Mouse (Mus musculus): ENCODE measurements around the gene Crb1. TPM values are rescaled to one million over a fixed set of nuclear protein-coding genes. Genes with fewer than 3 reads are reported as not detected.

Gene Crb1
- polyA plus RNA-seq, 1 experiment, result 0.08 TPM

DNA sequence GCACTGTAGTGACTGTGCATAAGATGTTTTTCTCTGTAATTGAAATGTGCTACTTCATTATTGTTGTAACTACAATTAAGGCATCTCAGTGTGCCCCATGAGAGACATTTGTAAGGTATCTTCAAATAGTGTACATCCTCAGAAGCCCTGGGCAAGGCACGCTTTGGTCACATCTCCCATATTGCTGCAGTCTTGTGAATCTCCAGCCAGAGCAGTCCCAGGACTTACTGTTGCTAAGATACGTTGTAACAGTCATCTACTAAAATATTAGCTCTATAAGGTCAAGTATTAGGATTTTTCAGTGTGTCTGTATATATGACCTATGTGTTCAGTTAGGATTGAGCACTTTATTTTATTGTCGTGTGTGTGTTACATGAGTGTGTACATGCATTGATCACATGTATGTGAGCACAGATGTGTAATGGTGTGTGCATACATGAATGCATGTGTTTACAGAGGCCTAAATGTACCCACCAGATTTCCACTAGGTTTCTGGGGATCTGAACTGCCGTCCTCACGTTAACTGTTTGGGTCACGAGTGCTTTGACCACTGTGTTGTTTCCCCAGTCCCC is 30.8 kb downstream of the Crb1 start:
- no peak for TF ChIP-seq TCF3 (IDR thresholded peaks at IDR 0.05; ENCODE audit: insufficient read length, low read depth)
- no peak for TF ChIP-seq MYOG (IDR thresholded peaks at IDR 0.05; ENCODE audit: control insufficient read depth in 1 of 3, insufficient read depth in 1 of 3, insufficient read length in 2 of 3, low read depth in 2 of 3)
- TF ChIP-seq POLR2A (IDR thresholded peaks at IDR 0.05; ENCODE audit: insufficient read length, low read depth), result no peak
- no peak for TF ChIP-seq REST (IDR thresholded peaks at IDR 0.05; ENCODE audit: insufficient read depth, insufficient read length)
- no peak for TF ChIP-seq USF1 (IDR thresholded peaks at IDR 0.05; ENCODE audit: low read depth)
- no peak for TF ChIP-seq POLR2AphosphoS2 (IDR thresholded peaks at IDR 0.05; ENCODE audit: insufficient read length, low read depth)
- TF ChIP-seq TCF12 (IDR thresholded peaks at IDR 0.05; ENCODE audit: insufficient read depth, poor library complexity, severe bottlenecking), result no peak

DNA sequence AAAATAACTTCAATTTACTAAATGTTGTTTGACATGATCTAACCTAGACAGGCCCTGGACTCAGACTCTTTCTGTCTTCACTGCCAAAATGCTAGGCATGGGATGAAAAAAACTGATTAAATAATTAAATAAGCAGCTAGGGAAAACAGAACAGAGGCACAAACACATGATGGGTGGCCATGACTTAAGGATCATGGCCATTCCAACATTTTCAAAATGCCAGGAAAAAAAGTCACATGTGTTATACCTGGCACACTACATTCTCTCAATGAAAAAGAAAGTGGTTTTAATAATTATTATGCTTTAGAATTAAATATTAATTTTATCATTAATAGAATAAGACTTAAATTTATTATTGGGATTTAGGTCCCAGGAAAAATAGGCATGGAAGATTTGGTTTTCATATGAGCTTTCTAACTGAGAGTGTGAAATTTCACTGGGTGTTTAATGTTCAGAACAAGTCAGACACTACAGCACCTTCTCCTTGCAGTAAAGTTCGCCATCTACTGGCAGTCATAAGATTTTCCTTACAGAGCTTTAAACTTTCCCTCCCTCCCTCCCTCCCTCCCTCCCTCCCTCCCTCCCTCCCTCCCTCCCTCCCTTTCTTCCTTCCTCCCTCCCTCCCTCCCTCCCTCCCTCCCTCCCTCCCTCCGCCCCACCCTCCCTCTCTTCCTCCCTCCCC is 36.6 kb downstream of the Crb1 start:
- TF ChIP-seq MAX (IDR thresholded peaks at IDR 0.05; ENCODE audit: low read depth) (no peak), MYOG (IDR thresholded peaks at IDR 0.05; ENCODE audit: control insufficient read depth in 1 of 3, insufficient read depth in 1 of 3, insufficient read length in 2 of 3, low read depth in 2 of 3) (no peak), POLR2AphosphoS2 (IDR thresholded peaks at IDR 0.05; ENCODE audit: insufficient read length, low read depth) (no peak), USF1 (IDR thresholded peaks at IDR 0.05; ENCODE audit: low read depth) (no peak), POLR2A (IDR thresholded peaks at IDR 0.05; ENCODE audit: insufficient read length, low read depth) (no peak), REST (IDR thresholded peaks at IDR 0.05; ENCODE audit: insufficient read depth, insufficient read length) (no peak), E2F4 (IDR thresholded peaks at IDR 0.05; ENCODE audit: insufficient read depth) (no peak)
- Histone ChIP-seq H3K27me3 (ENCODE audit: control insufficient read depth, insufficient read depth, insufficient read length) (no peaks in the 10 kb centered on the region), H3ac (ENCODE audit: control insufficient read depth, insufficient read length) (no peak overlapping the region), H3K79me2 (ENCODE audit: control insufficient read depth, insufficient read depth) (no peaks in the 10 kb centered on the region), H3K36me3 (ENCODE audit: control insufficient read depth, insufficient read depth) (no peaks in the 10 kb centered on the region), H3K4me2 (ENCODE audit: low read depth) (no peak overlapping the region), H3K4me3 (no peak overlapping the region)

More for the DNA sequence above, 30.8 kb downstream of the Crb1 start:
- no peaks in the 10 kb centered on the region for H3K36me3 ChIP-seq (ENCODE audit: control insufficient read depth, insufficient read depth)
- H3K4me3 ChIP-seq, result no peak overlapping the region
- H3K4me2 ChIP-seq (ENCODE audit: low read depth), result no peak overlapping the region
- no peaks in the 10 kb centered on the region for H3K79me2 ChIP-seq (ENCODE audit: control insufficient read depth, insufficient read depth)
- H3ac ChIP-seq (ENCODE audit: control insufficient read depth, insufficient read length), result no peak overlapping the region
- H3K27me3 ChIP-seq (ENCODE audit: control insufficient read depth, insufficient read depth, insufficient read length), result no peaks in the 10 kb centered on the region

DNA sequence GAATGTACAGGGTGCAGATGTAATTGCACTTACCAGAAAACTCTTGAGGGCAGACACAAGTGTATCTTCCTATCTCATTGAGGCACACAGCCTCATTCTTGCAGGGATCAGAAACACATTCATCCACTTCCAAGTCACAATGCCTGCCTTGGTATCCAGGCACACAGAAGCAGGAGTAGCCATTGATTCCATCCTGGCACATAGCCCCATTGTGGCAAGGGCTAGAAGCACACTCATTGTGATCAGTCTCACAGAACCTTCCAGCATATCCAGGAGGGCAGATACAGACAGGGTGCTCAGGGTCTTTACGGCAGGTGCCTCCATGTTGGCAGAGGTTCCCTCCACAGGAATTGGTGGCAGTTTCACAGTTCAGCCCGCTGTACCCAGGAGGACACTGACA is 39.9 kb downstream of the Crb1 start:
- no peaks in the 10 kb centered on the region for H3K79me2 ChIP-seq (ENCODE audit: control insufficient read depth, insufficient read depth)
- TF ChIP-seq MYOG (IDR thresholded peaks at IDR 0.05; ENCODE audit: control insufficient read depth in 1 of 3, insufficient read depth in 1 of 3, insufficient read length in 2 of 3, low read depth in 2 of 3), result no peak
- TF ChIP-seq TCF3 (IDR thresholded peaks at IDR 0.05; ENCODE audit: insufficient read length, low read depth), result no peak
- no peak for TF ChIP-seq USF1 (IDR thresholded peaks at IDR 0.05; ENCODE audit: low read depth)
- TF ChIP-seq REST (IDR thresholded peaks at IDR 0.05; ENCODE audit: insufficient read depth, insufficient read length), result no peak
- TF ChIP-seq POLR2AphosphoS2 (IDR thresholded peaks at IDR 0.05; ENCODE audit: insufficient read length, low read depth), result no peak
- TF ChIP-seq MYOD1 (IDR thresholded peaks at IDR 0.05; ENCODE audit: control insufficient read depth in 1 of 3, insufficient read length in 2 of 3, low read depth in 2 of 3), result no peak
- no peak for TF ChIP-seq POLR2A (IDR thresholded peaks at IDR 0.05; ENCODE audit: insufficient read length, low read depth)
- TF ChIP-seq MAX (IDR thresholded peaks at IDR 0.05; ENCODE audit: low read depth), result no peak
- no peak for TF ChIP-seq CEBPB (IDR thresholded peaks at IDR 0.05; ENCODE audit: insufficient read depth, poor library complexity, severe bottlenecking)
- no peak for TF ChIP-seq TCF12 (IDR thresholded peaks at IDR 0.05; ENCODE audit: insufficient read depth, poor library complexity, severe bottlenecking)
- no peak for TF ChIP-seq SRF (IDR thresholded peaks at IDR 0.05; ENCODE audit: control insufficient read depth, insufficient read length, low read depth)
- TF ChIP-seq E2F4 (IDR thresholded peaks at IDR 0.05; ENCODE audit: insufficient read depth), result no peak
- H3K36me3 ChIP-seq (ENCODE audit: control insufficient read depth, insufficient read depth), result no peaks in the 10 kb centered on the region
- H3K27me3 ChIP-seq (ENCODE audit: control insufficient read depth, insufficient read depth, insufficient read length), result no peaks in the 10 kb centered on the region
- H3K4me3 ChIP-seq, result no peak overlapping the region
- no peak overlapping the region for H3ac ChIP-seq (ENCODE audit: control insufficient read depth, insufficient read length)
- no peak overlapping the region for H3K4me2 ChIP-seq (ENCODE audit: low read depth)

DNA sequence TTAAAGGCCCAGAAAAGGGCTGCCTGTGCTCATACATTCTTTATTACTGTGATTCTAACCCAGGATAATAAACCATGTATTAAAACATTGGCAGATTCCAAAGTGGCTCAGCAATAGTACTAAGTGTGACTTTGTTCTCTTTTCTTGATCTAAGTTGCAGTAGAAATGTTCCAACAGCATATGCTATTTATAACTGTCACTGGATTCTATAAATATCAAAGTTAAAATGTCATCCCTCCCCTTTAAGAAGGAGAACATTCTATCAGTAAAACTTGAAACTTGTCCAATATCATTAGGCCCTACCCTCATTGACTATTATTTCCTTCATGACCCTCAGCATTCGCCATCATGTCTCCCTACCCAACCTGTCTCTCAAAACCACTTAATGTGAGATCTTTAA is 48.1 kb downstream of the Crb1 start:
- Histone ChIP-seq H3K4me3 (no peak overlapping the region), H3K4me2 (ENCODE audit: low read depth) (peak overlapping the region; percentile 27), H3K79me2 (ENCODE audit: control insufficient read depth, insufficient read depth) (no peaks in the 10 kb centered on the region), H3K27me3 (ENCODE audit: control insufficient read depth, insufficient read depth, insufficient read length) (no peaks in the 10 kb centered on the region), H3ac (ENCODE audit: control insufficient read depth, insufficient read length) (no peak overlapping the region), H3K36me3 (ENCODE audit: control insufficient read depth, insufficient read depth) (no peaks in the 10 kb centered on the region)
- TF ChIP-seq E2F4 (IDR thresholded peaks at IDR 0.05; ENCODE audit: insufficient read depth) (no peak), MAX (IDR thresholded peaks at IDR 0.05; ENCODE audit: low read depth) (no peak), SRF (IDR thresholded peaks at IDR 0.05; ENCODE audit: control insufficient read depth, insufficient read length, low read depth) (no peak), TCF12 (IDR thresholded peaks at IDR 0.05; ENCODE audit: insufficient read depth, poor library complexity, severe bottlenecking) (no peak)

DNA sequence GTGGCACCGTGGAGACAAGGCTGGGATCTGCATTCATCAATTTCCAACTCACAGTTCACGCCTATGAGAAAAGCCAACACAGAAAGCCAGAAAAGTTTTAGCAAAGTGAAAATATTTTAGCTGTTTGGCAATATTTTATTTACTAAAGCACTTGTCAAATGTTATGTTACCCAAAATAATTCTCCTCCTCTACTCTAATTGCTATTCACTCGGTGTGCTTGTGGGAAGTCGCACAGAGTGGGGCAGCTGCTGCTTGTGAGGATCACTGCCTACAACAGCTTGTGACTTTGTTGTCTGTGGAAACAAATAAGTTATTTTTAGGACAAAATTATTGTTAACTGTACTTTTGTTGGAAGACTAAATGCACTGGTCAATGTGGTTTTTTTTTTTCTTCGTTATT is 48.6 kb downstream of the Crb1 start:
- peak overlapping the region; percentile 27 for H3K4me2 ChIP-seq (ENCODE audit: low read depth)
- TF ChIP-seq SRF (IDR thresholded peaks at IDR 0.05; ENCODE audit: control insufficient read depth, insufficient read length, low read depth) (no peak), CEBPB (IDR thresholded peaks at IDR 0.05; ENCODE audit: insufficient read depth, poor library complexity, severe bottlenecking) (no peak), TCF3 (IDR thresholded peaks at IDR 0.05; ENCODE audit: insufficient read length, low read depth) (no peak), MYOD1 (IDR thresholded peaks at IDR 0.05; ENCODE audit: control insufficient read depth in 1 of 3, insufficient read length in 2 of 3, low read depth in 2 of 3) (no peak), POLR2A (IDR thresholded peaks at IDR 0.05; ENCODE audit: insufficient read length, low read depth) (no peak), E2F4 (IDR thresholded peaks at IDR 0.05; ENCODE audit: insufficient read depth) (no peak), POLR2AphosphoS2 (IDR thresholded peaks at IDR 0.05; ENCODE audit: insufficient read length, low read depth) (no peak), USF1 (IDR thresholded peaks at IDR 0.05; ENCODE audit: low read depth) (no peak)
- H3K79me2 ChIP-seq (ENCODE audit: control insufficient read depth, insufficient read depth), result no peaks in the 10 kb centered on the region
- no peak overlapping the region for H3ac ChIP-seq (ENCODE audit: control insufficient read depth, insufficient read length)
- H3K27me3 ChIP-seq (ENCODE audit: control insufficient read depth, insufficient read depth, insufficient read length), result no peaks in the 10 kb centered on the region
- H3K36me3 ChIP-seq (ENCODE audit: control insufficient read depth, insufficient read depth), result no peaks in the 10 kb centered on the region
- no peak overlapping the region for H3K4me3 ChIP-seq
